Mouse (Mus musculus) cerebellum, adult 2 months (tissue): Measurements from ENCODE around the gene Snx11. TPM values are rescaled to one million over a fixed set of nuclear protein-coding genes. Genes with fewer than 3 reads are reported as not detected.
"Not testable (repeated sequence)": the region's sequence is repeated elsewhere in the genome, so short reads cannot be mapped to it uniquely, and the experiment has no call there.

Source experiments
- DNase-seq, 2 experiments: peaks; one replicate each; pipeline ENCODE4 v3.0.0; 2021
- H3K27ac ChIP-seq: fragments of 200-500 bp; 2 replicates; pipeline ENCODE4 v1.5.1; 2012; ENCODE audit warnings: low read length, control low read depth, inconsistent platforms; ENCODE audit not compliant: insufficient read depth
- H3K27me3 ChIP-seq: fragments of 200-500 bp; 2 replicates; pipeline ENCODE4 v1.6.1; 2012; ENCODE audit warnings: inconsistent platforms, mild to moderate bottlenecking, low read length, moderate library complexity; ENCODE audit not compliant: control insufficient read depth, insufficient read depth
- H3K4me1 ChIP-seq: fragments of 200-500 bp; 2 replicates; pipeline ENCODE4 v1.6.1; 2011; ENCODE audit warnings: low read length; ENCODE audit not compliant: control insufficient read depth, insufficient read depth
- H3K4me3 ChIP-seq: fragments of 200-500 bp; replicated peaks from 2 replicates; pipeline ENCODE3; 2011; ENCODE audit warnings: mild to moderate bottlenecking, low read depth, low read length, control low read depth; ENCODE audit not compliant: insufficient read depth
- CTCF ChIP-seq: fragments of 200-500 bp; IDR thresholded peaks from 2 replicates; pipeline ENCODE4 v1.5.1; 2011; ENCODE audit warnings: low read depth, mild to moderate bottlenecking, control low read depth, low read length, moderate library complexity, borderline replicate concordance; ENCODE audit not compliant: insufficient read depth
- POLR2A ChIP-seq: fragments of 200-500 bp; IDR thresholded peaks from 2 replicates; pipeline ENCODE4 v1.6.1; 2011; ENCODE audit warnings: low read length, control low read depth, borderline replicate concordance; ENCODE audit not compliant: insufficient read depth
- WGBS: fragments of 180-500 bp; shearing (Covaris S2); methylation state at CpG from one replicate; pipeline ENCODE4 v1.1.7; 2018; 5-methylcytosine and 5-hydroxymethylcytosine counted together
- polyA plus RNA-seq: library from polyadenylated mRNA; depleted of rRNA; stranded (reverse); fragments of >200 nt; gene quantifications from 2 replicates; pipeline ENCODE4 v1.2.3, GENCODE M21; 2012

The Snx11 gene
- polyA plus RNA-seq, 1 experiment = 38.5 TPM

DNA sequence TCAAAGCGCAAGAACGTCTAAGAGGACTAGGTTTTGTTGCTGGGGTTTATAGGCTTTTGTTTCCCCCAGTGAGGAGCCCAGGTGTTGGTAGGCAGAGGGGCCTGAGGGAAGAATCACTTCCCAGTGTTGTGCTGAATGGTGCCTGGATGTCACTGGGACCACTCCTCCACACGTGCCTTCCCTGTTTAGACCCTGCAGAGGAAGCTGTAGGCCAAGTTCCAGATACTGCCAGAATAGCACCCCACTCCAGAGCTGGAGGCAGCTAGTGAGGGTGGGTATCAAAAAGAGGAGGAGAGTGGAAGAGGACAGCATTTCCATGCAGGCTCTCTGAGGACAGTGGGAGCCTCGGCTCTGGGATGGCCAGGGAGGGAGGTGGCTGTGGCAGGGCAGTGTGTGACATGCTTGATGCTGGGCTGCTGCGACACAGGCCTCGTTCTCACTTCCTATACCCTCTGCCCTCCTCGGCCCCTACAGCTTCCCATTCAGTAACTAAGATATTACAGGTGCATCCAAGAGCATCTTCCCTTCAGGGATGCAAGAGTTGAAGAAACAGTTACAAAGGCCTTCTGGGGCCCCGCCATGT lies 40.9 kb upstream of the Snx11 start:
- 62% methylated on average over 8 of the region's 8 CpGs for WGBS
- Histone ChIP-seq H3K27me3 (no peaks in the 10 kb centered on the region), H3K4me3 (no peak overlapping the region), H3K27ac (no peak overlapping the region), H3K4me1 (peaks cover 15% of the 10 kb centered on the region)
- no peak for DNase-seq
- TF ChIP-seq POLR2A = no peak

DNA sequence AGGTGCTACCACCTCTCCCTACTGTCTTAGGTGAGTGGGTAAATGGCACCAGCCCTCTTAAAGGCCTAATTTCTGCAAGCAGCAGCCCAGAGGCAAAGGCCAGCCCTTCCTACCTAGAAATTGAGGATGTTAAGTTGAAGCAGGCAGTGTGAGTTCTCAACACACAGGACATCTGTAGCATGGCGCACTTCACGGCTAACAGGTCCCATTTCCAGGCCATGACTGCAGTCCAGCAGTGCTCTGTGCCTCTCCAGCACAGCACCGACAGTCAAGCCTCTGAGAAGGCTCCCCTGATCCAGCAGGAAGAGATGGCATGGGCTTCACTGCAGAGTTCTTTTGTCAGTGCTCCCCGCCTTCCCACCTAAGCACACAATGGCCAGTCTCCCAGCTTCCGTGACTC lies 39.6 kb upstream of the Snx11 start:
- TF ChIP-seq POLR2A = no peak
- TF ChIP-seq CTCF = no peak
- no peak for DNase-seq
- H3K27ac ChIP-seq = no peak overlapping the region
- 53% methylated on average over 5 of the region's 5 CpGs for WGBS
- peaks cover 11% of the 10 kb centered on the region for H3K4me1 ChIP-seq
- H3K27me3 ChIP-seq = no peaks in the 10 kb centered on the region
- H3K4me3 ChIP-seq = no peak overlapping the region

DNA sequence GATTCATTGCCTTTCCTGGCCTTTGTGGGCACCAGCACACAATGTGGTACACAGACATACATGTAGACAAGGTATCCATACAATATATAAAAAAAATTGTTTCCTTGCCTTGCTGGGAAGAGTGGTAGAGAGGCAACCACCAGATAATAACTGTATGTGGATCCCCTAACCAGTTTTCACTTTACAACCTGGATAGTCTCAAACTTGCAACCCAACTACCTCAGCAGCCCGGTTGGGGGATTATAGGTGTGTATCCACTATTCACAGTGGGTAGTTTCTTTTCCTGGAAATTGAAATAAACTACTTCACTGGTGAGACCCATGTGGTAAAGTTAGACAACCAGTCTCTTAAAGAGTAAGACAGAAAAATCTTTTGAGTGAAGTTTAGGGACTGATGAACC lies 39.1 kb upstream of the Snx11 start:
- Histone ChIP-seq H3K27ac (no peak overlapping the region), H3K4me1 (peaks cover 11% of the 10 kb centered on the region), H3K27me3 (no peaks in the 10 kb centered on the region), H3K4me3 (no peak overlapping the region)
- no peak for DNase-seq
- no peak for TF ChIP-seq POLR2A
- TF ChIP-seq CTCF = no peak
- 100% methylated on average over 1 of the region's 1 CpGs for WGBS

DNA sequence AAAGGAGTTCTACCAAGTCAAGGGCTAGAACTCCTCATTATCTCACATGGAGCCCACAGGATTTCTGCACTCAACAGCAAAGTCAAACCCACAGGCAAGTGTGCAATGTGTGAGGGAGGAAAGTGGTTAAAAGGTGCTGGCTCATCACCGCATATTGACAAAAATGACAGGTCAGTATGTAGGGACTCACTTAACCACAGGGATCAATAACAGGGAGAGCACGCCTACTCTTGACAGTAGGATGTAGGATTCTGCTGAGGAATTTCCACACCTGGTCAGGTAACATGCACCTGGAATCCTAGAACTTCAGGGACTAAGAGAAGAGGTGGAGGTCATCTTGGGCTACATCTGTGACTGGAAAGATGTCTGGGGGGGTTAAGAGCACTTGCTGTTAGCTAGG lies 38.5 kb upstream of the Snx11 start:
- no peak for TF ChIP-seq CTCF
- no peak for TF ChIP-seq POLR2A
- no peak overlapping the region for H3K27ac ChIP-seq
- no peak overlapping the region for H3K4me3 ChIP-seq
- DNase-seq = no peak
- no peaks in the 10 kb centered on the region for H3K27me3 ChIP-seq
- peaks cover 11% of the 10 kb centered on the region for H3K4me1 ChIP-seq
- WGBS = 96% methylated on average over 2 of the region's 2 CpGs

DNA sequence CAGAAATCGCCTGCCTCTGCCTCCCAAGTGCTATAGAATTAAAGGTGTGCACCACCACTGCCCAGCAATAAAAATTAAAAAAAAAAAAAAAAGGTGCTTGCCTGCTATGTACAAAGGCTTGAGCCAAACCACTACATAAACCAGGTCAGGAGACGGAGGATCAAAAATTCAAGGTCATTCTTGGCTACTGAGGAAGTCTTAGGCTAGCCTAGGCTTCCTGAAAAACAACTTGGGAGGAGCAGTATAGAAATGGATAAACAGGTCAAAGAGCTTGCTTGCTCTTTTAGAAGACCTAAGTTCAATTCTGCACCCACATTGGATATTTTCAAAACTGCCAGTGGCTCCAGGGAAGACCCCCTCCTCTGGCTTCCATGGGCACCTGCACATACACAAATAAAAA lies 37.1 kb upstream of the Snx11 start:
- no peak overlapping the region for H3K27ac ChIP-seq
- 72% methylated on average over 2 of the region's 2 CpGs for whole genome bisulfite sequencing
- peaks cover 13% of the 10 kb centered on the region for H3K4me1 ChIP-seq
- no peak for TF ChIP-seq CTCF
- TF ChIP-seq POLR2A = no peak
- no peak overlapping the region for H3K4me3 ChIP-seq
- no peaks in the 10 kb centered on the region for H3K27me3 ChIP-seq
- DNase-seq = no peak

DNA sequence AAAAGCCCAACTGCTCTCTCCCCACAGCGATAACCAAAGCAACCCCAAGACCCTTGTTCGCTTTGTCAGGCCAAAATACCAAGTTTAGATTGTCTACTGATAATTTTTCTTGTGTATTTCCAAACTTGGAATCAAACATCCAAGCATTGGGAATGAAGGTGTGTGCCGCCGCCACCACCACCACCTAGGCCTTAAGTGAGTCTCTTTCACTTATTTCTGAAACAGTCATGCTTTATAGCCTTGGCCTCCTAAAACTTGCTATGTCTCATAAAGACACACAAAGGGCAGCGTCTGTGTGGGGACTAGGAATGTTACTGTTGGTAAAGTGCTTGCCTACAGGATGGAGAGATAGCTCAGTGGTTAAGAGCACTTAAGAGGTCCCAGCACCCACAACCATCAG lies 36.6 kb upstream of the Snx11 start:
- 91% methylated on average over 5 of the region's 5 CpGs for WGBS
- H3K4me1 ChIP-seq = peaks cover 9% of the 10 kb centered on the region
- no peak for TF ChIP-seq POLR2A
- no peak overlapping the region for H3K27ac ChIP-seq
- no peak for DNase-seq
- no peak overlapping the region for H3K4me3 ChIP-seq
- no peaks in the 10 kb centered on the region for H3K27me3 ChIP-seq

DNA sequence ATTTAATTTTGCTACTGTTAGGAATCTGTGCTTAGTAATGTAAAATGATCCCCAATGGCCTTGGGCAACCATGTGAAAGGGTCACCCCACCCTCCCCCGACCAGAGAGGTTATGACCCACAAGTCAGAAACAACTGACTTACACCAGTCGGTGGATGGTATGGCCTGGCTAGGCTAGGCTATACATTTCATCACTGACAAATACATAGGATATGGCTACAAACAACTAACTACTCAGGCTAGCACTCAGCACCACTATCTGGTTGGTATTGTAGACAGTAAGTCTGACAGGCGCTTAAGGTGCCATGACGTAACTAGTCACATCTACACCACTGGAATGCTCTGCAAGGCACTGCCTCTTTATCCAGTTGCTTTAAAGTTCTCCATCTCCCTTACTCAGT lies 36.1 kb upstream of the Snx11 start:
- WGBS = 91% methylated on average over 4 of the region's 4 CpGs
- peaks cover 7% of the 10 kb centered on the region; the same call in 1 of the 2 replicates for H3K4me1 ChIP-seq
- TF ChIP-seq POLR2A (no peak), CTCF (no peak)

DNA sequence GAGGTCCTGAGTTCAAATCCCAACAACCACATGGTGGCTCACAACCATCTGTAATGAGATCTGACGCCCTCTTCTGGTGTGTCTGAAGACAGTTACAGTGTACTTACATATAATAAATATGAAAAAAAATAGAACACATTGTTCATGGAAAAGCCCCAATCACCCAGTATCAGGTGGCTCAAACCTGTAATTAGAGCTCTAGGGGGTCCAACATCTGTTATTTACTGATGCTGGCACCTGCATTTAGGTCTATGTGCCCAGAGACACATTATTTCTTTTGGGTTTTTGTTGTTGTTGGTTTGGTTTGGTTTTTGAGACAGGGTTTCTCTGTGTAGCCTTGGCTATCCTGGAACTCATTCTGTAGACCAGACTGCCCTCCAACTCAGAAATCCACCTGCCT lies 33.8 kb upstream of the Snx11 start:
- not testable (repeated sequence) for H3K4me3 ChIP-seq, H3K27ac ChIP-seq, DNase-seq, H3K4me1 ChIP-seq, H3K27me3 ChIP-seq
- 86% methylated on average over 1 of the region's 1 CpGs for WGBS

More for the DNA sequence above, 36.1 kb upstream of the Snx11 start:
- no peaks in the 10 kb centered on the region for H3K27me3 ChIP-seq
- no peak overlapping the region for H3K27ac ChIP-seq
- no peak for DNase-seq
- no peak overlapping the region for H3K4me3 ChIP-seq

DNA sequence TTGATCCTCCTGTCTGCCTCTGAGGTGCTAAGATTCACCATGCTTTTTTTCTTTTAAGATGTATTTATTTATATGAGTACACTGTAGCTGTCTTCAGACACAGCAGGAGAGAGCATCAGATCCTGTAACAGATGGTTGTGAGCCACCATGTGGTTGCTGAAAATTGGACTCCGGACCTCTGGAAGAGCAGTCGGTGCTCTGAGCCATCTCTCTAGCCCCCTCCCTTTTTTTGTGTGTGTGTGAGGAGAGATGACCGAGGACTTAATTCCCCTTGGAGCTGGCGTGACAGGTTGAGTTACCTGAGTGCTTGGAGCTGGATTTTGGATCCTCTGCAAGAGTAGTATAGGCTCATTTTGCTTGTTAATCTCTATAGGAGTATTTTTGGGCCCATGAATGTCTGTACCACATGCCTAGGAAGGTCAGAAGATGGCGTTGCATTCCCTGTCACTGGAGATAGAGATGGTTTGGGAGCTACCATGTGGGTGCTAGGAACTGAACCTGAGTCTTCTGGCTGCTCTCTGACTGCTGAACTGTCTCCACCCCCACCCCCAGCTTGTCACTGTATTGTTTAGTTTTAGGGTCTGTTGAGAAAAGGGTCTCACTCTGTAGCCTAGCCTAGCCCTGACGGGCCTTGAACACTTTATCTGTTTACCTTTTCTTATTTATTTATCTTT lies 32.3 kb upstream of the Snx11 start:
- 0 out of 2 replicates have a peak, but pooled peaks cover 2% of the 10 kb centered on the region for H3K4me1 ChIP-seq
- H3K4me3 ChIP-seq = no peak overlapping the region
- H3K27me3 ChIP-seq = no peaks in the 10 kb centered on the region
- peak overlapping the region; percentile 84 for H3K27ac ChIP-seq
- TF ChIP-seq CTCF (no peak), POLR2A (no peak)
- peak; percentile 52 to 73 for DNase-seq
- WGBS = 36% methylated on average over 6 of the region's 6 CpGs
